ENCODE assay signal across 11 mouse cellular contexts in genomic region chr3:154327110-154327882, GRCm38 (mm10). TPM values are rescaled to one million over a fixed set of nuclear protein-coding genes. Genes with fewer than 3 reads are reported as not detected.
DNase-seq lines count a peak whose midpoint lies in the region; ATAC-seq lines count a peak whose summit lies in the region.
"Had no signal": no experiment of that assay in that cellular context is flagged by ENCODE, and none has a peak within 500 bp of the region (broad histone marks: within the 10 kb centered on the region; RNA-seq: fewer than 3 reads in every experiment).

No protein-coding gene starts in this region.

- no peak overlapping the region for H3K27ac ChIP-seq in forebrain, embryonic 12.5 days
- H3K27ac ChIP-seq in midbrain, embryonic 12.5 days (replicated peaks) = no peak overlapping the region

- H3K36me3 ChIP-seq in forebrain, embryonic 12.5 days (replicated peaks) = no peaks in the 10 kb centered on the region
- no peaks in the 10 kb centered on the region for H3K36me3 ChIP-seq in midbrain, embryonic 12.5 days

- peaks cover 82% of the 10 kb centered on the region for H3K27me3 ChIP-seq in forebrain, embryonic 12.5 days
- peaks cover 82% of the 10 kb centered on the region for H3K27me3 ChIP-seq in midbrain, embryonic 12.5 days

- no peak overlapping the region; the same call in 1 of the 2 replicates for H3K4me2 ChIP-seq in forebrain, embryonic 12.5 days
- H3K4me2 ChIP-seq in midbrain, embryonic 12.5 days (replicated peaks) = peak overlapping the region; percentile 63

- H3K4me1 ChIP-seq in forebrain, embryonic 12.5 days = peaks cover 32% of the 10 kb centered on the region
- peaks cover 27% of the 10 kb centered on the region for H3K4me1 ChIP-seq in midbrain, embryonic 12.5 days

- DNase-seq in heart, adult 11 months = peak; percentile 33
- no peak for DNase-seq in heart, postnatal 25 days (ENCODE audit: low spot score)
- DNase-seq in ES-CJ7 (ENCODE audit: low read depth, low spot score) (peak; percentile 11), MN1 (ENCODE audit: low spot score) (no peak)
- no peak for DNase-seq in spleen, adult 18-20 months
- DNase-seq in kidney, postnatal 25 days = no peak
- DNase-seq: lung, postnatal 36 days had no signal

- H3K9ac ChIP-seq in forebrain, embryonic 12.5 days = peak overlapping the region; percentile 62
- no peak overlapping the region for H3K9ac ChIP-seq in midbrain, embryonic 12.5 days (replicated peaks)

- ATAC-seq in forebrain, embryonic 12.5 days (ENCODE audit: low FRiP score) = no peak
- ATAC-seq in midbrain, embryonic 12.5 days (ENCODE audit: low FRiP score, low read depth) = no peak; the same call in 1 of the 2 replicates
- ATAC-seq: Patski had no signal

- no peaks in the 10 kb centered on the region for H3K9me3 ChIP-seq in forebrain, embryonic 12.5 days
- no peaks in the 10 kb centered on the region for H3K9me3 ChIP-seq in midbrain, embryonic 12.5 days

- H3K4me3 ChIP-seq in forebrain, embryonic 12.5 days (replicated peaks) = peak overlapping the region; percentile 49
- peak overlapping the region; percentile 38 for H3K4me3 ChIP-seq in midbrain, embryonic 12.5 days

- intact Hi-C loops in heart, postnatal 25 days (cut with DNase I) = loop anchor here (5.0 kb wide), 1 partner anchor 245 kb away; no protein-coding TSS in a partner anchor

- 2% methylated on average over 13 of the region's 13 CpGs for WGBS in forebrain, embryonic 12.5 days
- under 1% methylated on average over 13 of the region's 13 CpGs for WGBS in midbrain, embryonic 12.5 days

RNA-seq across cellular contexts. Expression of gene Lhx8, which starts 3.2 kb away (rescaled TPM):
- total RNA-seq in heart, postnatal 25 days (2021) = not detected
- 25.0 and 55.4 TPM in 2 replicates for polyA plus RNA-seq in forebrain, embryonic 12.5 days (2016; fragmentation: Nextera tagmentation; extraction: Ambion mirVana)
- 0.50 and 1.2 TPM in 2 replicates for polyA plus RNA-seq in midbrain, embryonic 12.5 days (2016; fragmentation: Nextera tagmentation; extraction: Ambion mirVana)
- polyA plus RNA-seq: kidney, embryonic 14.5 days; Patski had no signal

Comparison
In these comparisons a context has a peak if more than half of its experiments do, and no peak if none do; other contexts are left out.
1. DNase-seq: peak in heart, adult 11 months (single experiment) and ES-CJ7 (single experiment); none in heart, postnatal 25 days (single experiment), MN1 (single experiment), spleen, adult 18-20 months (0 of 2) and kidney, postnatal 25 days (0 of 2).
2. RNA of gene Lhx8, which starts 3.2 kb away (polyA plus RNA-seq): 25.0 to 55.4 TPM in forebrain, embryonic 12.5 days; 0.50 to 1.2 TPM in midbrain, embryonic 12.5 days; every median in the first group is over 10 times any median in the second.